Mouse (Mus musculus) C2C12 (cell line): ENCODE measurements around the gene Rdh12. TPM values are rescaled to one million over a fixed set of nuclear protein-coding genes. Genes with fewer than 3 reads are reported as not detected.

ENCODE experiments used
- H3K27me3 ChIP-seq: one replicate; pipeline ENCODE4 v1.6.1; 2011; ENCODE audit not compliant: control insufficient read depth, insufficient read depth, insufficient read length
- H3K36me3 ChIP-seq: one replicate; pipeline ENCODE4 v1.6.1; 2011; ENCODE audit not compliant: control insufficient read depth, insufficient read depth
- H3K4me3 ChIP-seq: one replicate; pipeline ENCODE4 v1.5.1; 2011; ENCODE audit warnings: mild to moderate bottlenecking, control low read depth; ENCODE audit not compliant: poor library complexity, insufficient read depth, severe bottlenecking
- H3K79me2 ChIP-seq: one replicate; pipeline ENCODE4 v1.6.1; 2011; ENCODE audit not compliant: control insufficient read depth, insufficient read depth
- H3K79me3 ChIP-seq: one replicate; pipeline ENCODE4 v1.6.1; 2011; ENCODE audit warnings: low read depth, control low read depth
- H3ac ChIP-seq: one replicate; pipeline ENCODE3; 2011; ENCODE audit warnings: low read depth; ENCODE audit not compliant: control insufficient read depth, insufficient read length
- CEBPB ChIP-seq: IDR thresholded peaks from one replicate; pipeline ENCODE4 v1.6.1; 2011; ENCODE audit warnings: low read depth, mild to moderate bottlenecking, control low read depth, moderate library complexity
- CTCF ChIP-seq: IDR thresholded peaks from one replicate; pipeline ENCODE4 v1.5.1; 2011; ENCODE audit not compliant: control insufficient read depth, insufficient read depth, insufficient read length
- FOSL1 ChIP-seq: IDR thresholded peaks from one replicate; pipeline ENCODE4 v1.8.0; 2011; ENCODE audit warnings: mild to moderate bottlenecking, low read length; ENCODE audit not compliant: poor library complexity, insufficient read depth, severe bottlenecking
- MAX ChIP-seq: IDR thresholded peaks from one replicate; pipeline ENCODE4 v1.6.1; 2011; ENCODE audit warnings: mild to moderate bottlenecking, control low read depth
- MYOD1 ChIP-seq: IDR thresholded peaks from one replicate; pipeline ENCODE4 v1.6.1; 2011; ENCODE audit warnings: low read depth; ENCODE audit not compliant: control insufficient read depth, insufficient read length
- MYOG ChIP-seq: IDR thresholded peaks from one replicate; pipeline ENCODE4 v1.6.1; 2011; ENCODE audit not compliant: control insufficient read depth, insufficient read length; ENCODE audit errors: extremely low read depth
- USF1 ChIP-seq: IDR thresholded peaks from one replicate; pipeline ENCODE4 v1.6.1; 2011; ENCODE audit warnings: low read depth, mild to moderate bottlenecking, control low read depth, moderate library complexity
- polyA plus RNA-seq: library from polyadenylated mRNA; unstranded; fragments of >200 nt; fragmentation: generic; extraction: Trizol; gene quantifications from one replicate; pipeline ENCODE4 v1.2.1, GENCODE M21; 2012; ENCODE audit warnings: missing spikeins

The Rdh12 gene
- polyA plus RNA-seq, 1 experiment = 0.23 TPM

GRCm38 (mm10) chr12:79254975-79255374 is 46.3 kb downstream of the Rdh12 start:
- Histone ChIP-seq H3K79me2 (no peaks in the 10 kb centered on the region), H3K79me3 (no peaks in the 10 kb centered on the region), H3K36me3 (peaks cover 38% of the 10 kb centered on the region), H3K27me3 (no peaks in the 10 kb centered on the region), H3ac (no peak overlapping the region), H3K4me3 (no peak overlapping the region)
- TF ChIP-seq MAX = no peak
- TF ChIP-seq USF1 = no peak
- no peak for TF ChIP-seq MYOD1
- no peak for TF ChIP-seq MYOG
- no peak for TF ChIP-seq CTCF
- TF ChIP-seq CEBPB = no peak
- TF ChIP-seq FOSL1 = no peak

- H3K79me3 ChIP-seq = no peaks in the 10 kb centered on the region
- no peaks in the 10 kb centered on the region for H3K79me2 ChIP-seq
- H3ac ChIP-seq = no peak overlapping the region
- TF ChIP-seq FOSL1 (no peak), CTCF (no peak), MYOD1 (no peak), MAX (no peak), USF1 (no peak), CEBPB (no peak), MYOG (no peak)
- H3K36me3 ChIP-seq = peaks cover 49% of the 10 kb centered on the region
- H3K27me3 ChIP-seq = no peaks in the 10 kb centered on the region
- H3K4me3 ChIP-seq = no peak overlapping the region
Observed at GRCm38 (mm10) chr12:79260154-79260553, 51.4 kb downstream of the Rdh12 start.

GRCm38 (mm10) chr12:79261035-79261434 is 52.3 kb downstream of the Rdh12 start:
- Histone ChIP-seq H3K4me3 (no peak overlapping the region), H3K79me3 (no peaks in the 10 kb centered on the region), H3ac (no peak overlapping the region), H3K27me3 (no peaks in the 10 kb centered on the region), H3K36me3 (peaks cover 55% of the 10 kb centered on the region), H3K79me2 (no peaks in the 10 kb centered on the region)
- TF ChIP-seq USF1 = no peak
- TF ChIP-seq FOSL1 = no peak
- TF ChIP-seq MYOG = no peak
- TF ChIP-seq MAX = no peak
- no peak for TF ChIP-seq CTCF
- TF ChIP-seq MYOD1 = no peak
- TF ChIP-seq CEBPB = no peak

Other genes starting within 250 kb of the Rdh12 start
- 0.59 TPM for gene Tmem229b, start 201.3 kb upstream of the Rdh12 start, polyA plus RNA-seq
- gene Plekhh1, start 179.8 kb upstream of the Rdh12 start, polyA plus RNA-seq = 1.1 TPM
- 2.7 TPM for gene Pigh, start 119.3 kb upstream of the Rdh12 start, polyA plus RNA-seq
- 0.15 TPM for gene Arg2, start 78.1 kb upstream of the Rdh12 start, polyA plus RNA-seq
- 66.4 TPM for gene Vti1b, start 36.2 kb upstream of the Rdh12 start, polyA plus RNA-seq
- 14.0 TPM for gene Rdh11, start 16.6 kb upstream of the Rdh12 start, polyA plus RNA-seq
- 6.4 TPM for gene Zfyve26, start 87.4 kb downstream of the Rdh12 start, polyA plus RNA-seq
- gene Rad51b, start 88.4 kb downstream of the Rdh12 start, polyA plus RNA-seq = 1.3 TPM